Mouse (Mus musculus): ENCODE measurements around the gene Ttc32. TPM values are rescaled to one million over a fixed set of nuclear protein-coding genes. Genes with fewer than 3 reads are reported as not detected.

Ttc32 gene
- polyA plus RNA-seq, 1 experiment from 2014 or later: 16.5 TPM

GRCm38 (mm10) chr12:9036409-9036808 is 6.6 kb downstream of the Ttc32 start:
- Histone ChIP-seq H3K4me2 (ENCODE audit: low read depth) (no peak overlapping the region), H3K4me3 (ENCODE audit: low read depth, low read length) (no peak overlapping the region), H3K27me3 (ENCODE audit: control insufficient read depth, insufficient read depth, low read length) (no peaks in the 10 kb centered on the region), H3K4me1 (ENCODE audit: control insufficient read depth, insufficient read depth, low read length) (no peaks in the 10 kb centered on the region), H3K9me3 (ENCODE audit: control insufficient read depth, low read length) (no peaks in the 10 kb centered on the region), H3K27ac (ENCODE audit: low read depth, low read length) (no peak overlapping the region), H3K36me3 (ENCODE audit: control insufficient read depth, insufficient read depth, low read length) (no peaks in the 10 kb centered on the region), H3K9ac (ENCODE audit: low read length) (no peak overlapping the region)
- no peak for DNase-seq (ENCODE audit: low spot score)
- WGBS: 79% methylated on average over 9 of the region's 9 CpGs
- ATAC-seq (ENCODE audit: insufficient read depth, low FRiP score, low TSS enrichment): no peak

GRCm38 (mm10) chr12:9040177-9040576 is 10.4 kb downstream of the Ttc32 start:
- Histone ChIP-seq H3K36me3 (ENCODE audit: control insufficient read depth, insufficient read depth, low read length) (no peaks in the 10 kb centered on the region), H3K9ac (ENCODE audit: low read length) (no peak overlapping the region), H3K4me1 (ENCODE audit: control insufficient read depth, insufficient read depth, low read length) (no peaks in the 10 kb centered on the region), H3K27me3 (ENCODE audit: control insufficient read depth, insufficient read depth, low read length) (no peaks in the 10 kb centered on the region), H3K9me3 (ENCODE audit: control insufficient read depth, low read length) (no peaks in the 10 kb centered on the region), H3K4me2 (ENCODE audit: low read depth) (no peak overlapping the region), H3K27ac (ENCODE audit: low read depth, low read length) (no peak overlapping the region), H3K4me3 (ENCODE audit: low read depth, low read length) (no peak overlapping the region)
- no peak for ATAC-seq (ENCODE audit: insufficient read depth, low FRiP score, low TSS enrichment)
- DNase-seq (ENCODE audit: low spot score): no peak
- 72% methylated on average over 5 of the region's 5 CpGs for WGBS

GRCm38 (mm10) chr12:9040686-9041085 is 10.9 kb downstream of the Ttc32 start:
- Histone ChIP-seq H3K27me3 (ENCODE audit: control insufficient read depth, insufficient read depth, low read length) (no peaks in the 10 kb centered on the region), H3K4me2 (ENCODE audit: low read depth) (no peak overlapping the region), H3K9me3 (ENCODE audit: control insufficient read depth, low read length) (no peaks in the 10 kb centered on the region), H3K36me3 (ENCODE audit: control insufficient read depth, insufficient read depth, low read length) (no peaks in the 10 kb centered on the region), H3K27ac (ENCODE audit: low read depth, low read length) (no peak overlapping the region), H3K4me3 (ENCODE audit: low read depth, low read length) (no peak overlapping the region), H3K9ac (ENCODE audit: low read length) (no peak overlapping the region), H3K4me1 (ENCODE audit: control insufficient read depth, insufficient read depth, low read length) (no peaks in the 10 kb centered on the region)
- DNase-seq (ENCODE audit: low spot score) (no peak), ATAC-seq (ENCODE audit: insufficient read depth, low FRiP score, low TSS enrichment) (no peak)
- 80% methylated on average over 7 of the region's 7 CpGs for WGBS

- no peaks in the 10 kb centered on the region for H3K9me3 ChIP-seq (ENCODE audit: control insufficient read depth, low read length)
- no peak for DNase-seq (ENCODE audit: low spot score)
- H3K9ac ChIP-seq (ENCODE audit: low read length): no peak overlapping the region
- no peak overlapping the region for H3K4me3 ChIP-seq (ENCODE audit: low read depth, low read length)
- no peaks in the 10 kb centered on the region for H3K27me3 ChIP-seq (ENCODE audit: control insufficient read depth, insufficient read depth, low read length)
- H3K36me3 ChIP-seq (ENCODE audit: control insufficient read depth, insufficient read depth, low read length): no peaks in the 10 kb centered on the region
- no peaks in the 10 kb centered on the region for H3K4me1 ChIP-seq (ENCODE audit: control insufficient read depth, insufficient read depth, low read length)
- H3K27ac ChIP-seq (ENCODE audit: low read depth, low read length): no peak overlapping the region
- no peak overlapping the region for H3K4me2 ChIP-seq (ENCODE audit: low read depth)
- 86% methylated on average over 5 of the region's 5 CpGs for WGBS
- no peak for ATAC-seq (ENCODE audit: insufficient read depth, low FRiP score, low TSS enrichment)
These were observed 12.5 kb downstream of the Ttc32 start for GRCm38 (mm10) chr12:9042316-9042715.

- ATAC-seq (ENCODE audit: insufficient read depth, low FRiP score, low TSS enrichment): no peak
- no peaks in the 10 kb centered on the region for H3K9me3 ChIP-seq (ENCODE audit: control insufficient read depth, low read length)
- no peak overlapping the region for H3K4me2 ChIP-seq (ENCODE audit: low read depth)
- no peak overlapping the region for H3K27ac ChIP-seq (ENCODE audit: low read depth, low read length)
- no peak overlapping the region for H3K4me3 ChIP-seq (ENCODE audit: low read depth, low read length)
- H3K9ac ChIP-seq (ENCODE audit: low read length): no peak overlapping the region
- WGBS: 79% methylated on average over 3 of the region's 3 CpGs
- no peaks in the 10 kb centered on the region for H3K27me3 ChIP-seq (ENCODE audit: control insufficient read depth, insufficient read depth, low read length)
- no peaks in the 10 kb centered on the region for H3K36me3 ChIP-seq (ENCODE audit: control insufficient read depth, insufficient read depth, low read length)
- no peaks in the 10 kb centered on the region for H3K4me1 ChIP-seq (ENCODE audit: control insufficient read depth, insufficient read depth, low read length)
- no peak for DNase-seq (ENCODE audit: low spot score)
These were observed 13.0 kb downstream of the Ttc32 start for GRCm38 (mm10) chr12:9042759-9043158.

GRCm38 (mm10) chr12:9044666-9045065 is 14.9 kb downstream of the Ttc32 start:
- 88% methylated on average over 7 of the region's 7 CpGs for WGBS
- H3K27ac ChIP-seq (ENCODE audit: low read depth, low read length): no peak overlapping the region
- H3K4me3 ChIP-seq (ENCODE audit: low read depth, low read length): no peak overlapping the region
- no peaks in the 10 kb centered on the region for H3K4me1 ChIP-seq (ENCODE audit: control insufficient read depth, insufficient read depth, low read length)
- H3K9ac ChIP-seq (ENCODE audit: low read length): no peak overlapping the region
- no peak overlapping the region for H3K4me2 ChIP-seq (ENCODE audit: low read depth)
- DNase-seq (ENCODE audit: low spot score) (no peak), ATAC-seq (ENCODE audit: insufficient read depth, low FRiP score, low TSS enrichment) (no peak)
- no peaks in the 10 kb centered on the region for H3K36me3 ChIP-seq (ENCODE audit: control insufficient read depth, insufficient read depth, low read length)
- H3K9me3 ChIP-seq (ENCODE audit: control insufficient read depth, low read length): no peaks in the 10 kb centered on the region
- H3K27me3 ChIP-seq (ENCODE audit: control insufficient read depth, insufficient read depth, low read length): no peaks in the 10 kb centered on the region

GRCm38 (mm10) chr12:9046674-9047073 is 16.9 kb downstream of the Ttc32 start:
- ATAC-seq (ENCODE audit: insufficient read depth, low FRiP score, low TSS enrichment) (no peak), DNase-seq (ENCODE audit: low spot score) (no peak)
- no peak overlapping the region for H3K4me3 ChIP-seq (ENCODE audit: low read depth, low read length)
- H3K36me3 ChIP-seq (ENCODE audit: control insufficient read depth, insufficient read depth, low read length): no peaks in the 10 kb centered on the region
- H3K9me3 ChIP-seq (ENCODE audit: control insufficient read depth, low read length): no peaks in the 10 kb centered on the region
- WGBS: 90% methylated on average over 4 of the region's 4 CpGs
- no peaks in the 10 kb centered on the region for H3K27me3 ChIP-seq (ENCODE audit: control insufficient read depth, insufficient read depth, low read length)
- H3K4me2 ChIP-seq (ENCODE audit: low read depth): no peak overlapping the region
- no peak overlapping the region for H3K9ac ChIP-seq (ENCODE audit: low read length)
- H3K4me1 ChIP-seq (ENCODE audit: control insufficient read depth, insufficient read depth, low read length): no peaks in the 10 kb centered on the region
- no peak overlapping the region for H3K27ac ChIP-seq (ENCODE audit: low read depth, low read length)

- Histone ChIP-seq H3K4me2 (ENCODE audit: low read depth) (no peak overlapping the region), H3K4me1 (ENCODE audit: control insufficient read depth, insufficient read depth, low read length) (no peaks in the 10 kb centered on the region), H3K36me3 (ENCODE audit: control insufficient read depth, insufficient read depth, low read length) (no peaks in the 10 kb centered on the region), H3K9ac (ENCODE audit: low read length) (no peak overlapping the region), H3K4me3 (ENCODE audit: low read depth, low read length) (no peak overlapping the region), H3K9me3 (ENCODE audit: control insufficient read depth, low read length) (no peaks in the 10 kb centered on the region), H3K27me3 (ENCODE audit: control insufficient read depth, insufficient read depth, low read length) (no peaks in the 10 kb centered on the region), H3K27ac (ENCODE audit: low read depth, low read length) (no peak overlapping the region)
- ATAC-seq (ENCODE audit: insufficient read depth, low FRiP score, low TSS enrichment): no peak
- DNase-seq (ENCODE audit: low spot score): no peak
- 72% methylated on average over 8 of the region's 8 CpGs for WGBS
These were observed 18.3 kb downstream of the Ttc32 start for GRCm38 (mm10) chr12:9048090-9048489.

- no peaks in the 10 kb centered on the region for H3K9me3 ChIP-seq (ENCODE audit: control insufficient read depth, low read length)
- H3K4me1 ChIP-seq (ENCODE audit: control insufficient read depth, insufficient read depth, low read length): no peaks in the 10 kb centered on the region
- ATAC-seq (ENCODE audit: insufficient read depth, low FRiP score, low TSS enrichment) (no peak), DNase-seq (ENCODE audit: low spot score) (no peak)
- H3K4me3 ChIP-seq (ENCODE audit: low read depth, low read length): no peak overlapping the region
- no peaks in the 10 kb centered on the region for H3K27me3 ChIP-seq (ENCODE audit: control insufficient read depth, insufficient read depth, low read length)
- 42% methylated on average over 6 of the region's 6 CpGs for WGBS
- no peak overlapping the region for H3K9ac ChIP-seq (ENCODE audit: low read length)
- no peaks in the 10 kb centered on the region for H3K36me3 ChIP-seq (ENCODE audit: control insufficient read depth, insufficient read depth, low read length)
- H3K27ac ChIP-seq (ENCODE audit: low read depth, low read length): no peak overlapping the region
- no peak overlapping the region for H3K4me2 ChIP-seq (ENCODE audit: low read depth)
These were observed 21.0 kb downstream of the Ttc32 start for GRCm38 (mm10) chr12:9050824-9051223.

Data from neural tube, embryonic 11.5 days (tissue).